Mouse (Mus musculus) forebrain, embryonic 10.5 days (tissue): ENCODE results near the gene Ppp1r26. TPM values are rescaled to one million over a fixed set of nuclear protein-coding genes. Genes with fewer than 3 reads are reported as not detected.
A peak's percentile ranks its signal among the peaks of the same experiment; 100 is the strongest.

Experiments
- DNase-seq: peaks from one replicate; pipeline ENCODE4 v3.0.0-alpha.2; 2017; ENCODE audit warnings: low spot score; ENCODE audit errors: extremely low spot score
- H3K27ac ChIP-seq: fragments of 300-500 bp; sonication (generic); 2 replicates; pipeline ENCODE4 v1.5.1; 2016; ENCODE audit warnings: mild to moderate bottlenecking
- H3K27me3 ChIP-seq: fragments of 300-500 bp; sonication (generic); 2 replicates; pipeline ENCODE4 v1.6.1; 2016; ENCODE audit warnings: mild to moderate bottlenecking; ENCODE audit not compliant: poor library complexity, severe bottlenecking
- H3K36me3 ChIP-seq: fragments of 300-500 bp; sonication (generic); replicated peaks from 2 replicates; pipeline ENCODE4 v1.6.1; 2016; ENCODE audit warnings: mild to moderate bottlenecking, moderate library complexity
- H3K4me1 ChIP-seq: fragments of 300-500 bp; sonication (generic); 2 replicates; pipeline ENCODE4 v1.6.1; 2016
- H3K4me3 ChIP-seq: fragments of 300-500 bp; sonication (generic); 2 replicates; pipeline ENCODE4 v1.5.1; 2016; ENCODE audit warnings: mild to moderate bottlenecking, moderate library complexity
- H3K9me3 ChIP-seq: fragments of 300-500 bp; sonication (generic); 2 replicates; pipeline ENCODE4 v1.6.1; 2016; ENCODE audit warnings: mild to moderate bottlenecking, moderate library complexity
- WGBS: fragments of 180-500 bp; shearing (Covaris S2); methylation state at CpG from one replicate; pipeline ENCODE4 v1.1.7; 2016; 5-methylcytosine and 5-hydroxymethylcytosine counted together
- polyA plus RNA-seq: library from polyadenylated mRNA; unstranded; fragments of >200 nt; fragmentation: Nextera tagmentation; extraction: Ambion mirVana; gene quantifications from 2 replicates; pipeline ENCODE4 v1.2.1, GENCODE M21; 2016

The Ppp1r26 gene
- 5.8 and 6.1 TPM in 2 replicates for polyA plus RNA-seq

DNA sequence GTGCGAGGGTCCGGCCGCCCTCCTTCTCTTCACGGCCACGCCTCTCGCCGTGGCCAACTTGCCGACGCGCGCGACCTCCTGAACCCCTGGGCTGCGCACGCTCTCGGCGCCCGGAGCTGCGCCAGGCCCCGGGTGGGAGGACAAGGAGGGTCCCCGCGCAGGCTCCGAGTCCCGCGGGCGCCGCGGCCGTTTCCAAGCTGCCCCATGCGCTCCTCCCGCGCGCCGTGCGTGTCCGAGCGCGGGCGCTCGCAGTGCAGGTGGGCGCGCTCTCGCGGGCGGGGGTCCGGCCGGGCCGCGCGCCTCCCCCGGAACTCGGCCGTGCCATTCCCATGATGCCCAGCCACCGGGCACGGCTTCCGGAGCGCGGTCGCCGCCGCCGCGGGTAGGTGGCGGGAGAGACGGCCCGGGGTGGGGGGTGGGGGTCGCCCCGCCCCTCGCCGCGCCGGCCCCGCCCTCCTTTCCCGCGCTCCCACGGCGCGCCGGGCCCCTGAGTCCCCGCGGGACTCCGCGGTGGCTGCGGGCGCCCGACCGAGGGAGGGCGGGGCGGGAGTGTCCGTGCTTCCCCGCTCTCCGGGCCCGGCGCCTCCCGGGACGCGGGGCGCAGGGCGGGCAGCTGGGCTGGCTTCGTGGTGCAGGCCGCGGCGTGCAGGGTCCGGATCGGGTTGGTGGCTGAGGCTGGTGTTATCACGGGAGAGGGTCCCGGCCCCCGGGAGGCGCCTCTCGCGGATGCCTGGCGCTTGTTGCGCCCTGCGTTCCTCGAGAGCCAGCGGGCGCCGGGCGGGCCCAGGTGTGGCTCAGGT is at the start of gene Ppp1r26:
Ppp1r26 (plus strand) TSS at position 286 of the 800 bp plus-strand sequence.
- H3K27ac ChIP-seq: peak within 1 kb of the TSS; percentile 92

GRCm38 (mm10) chr2:28396928-28397327 is 49.7 kb upstream of the Ppp1r26 start:
- no peak for DNase-seq
- H3K36me3 ChIP-seq: no peaks in the 10 kb centered on the region
- 80% methylated on average over 2 of the region's 2 CpGs for WGBS
- no peaks in the 10 kb centered on the region for H3K9me3 ChIP-seq
- peaks cover 7% of the 10 kb centered on the region for H3K4me1 ChIP-seq
- H3K4me3 ChIP-seq: no peak overlapping the region
- H3K27ac ChIP-seq: no peak overlapping the region
- no peaks in the 10 kb centered on the region for H3K27me3 ChIP-seq

More for the DNA sequence above, at the start of gene Ppp1r26:
- WGBS: under 1% methylated on average over 93 of the region's 118 CpGs
- peaks cover 25% of the 10 kb centered on the region for H3K4me1 ChIP-seq
- no peaks in the 10 kb centered on the region for H3K9me3 ChIP-seq
- peak within 1 kb of the TSS; percentile 83 for H3K4me3 ChIP-seq
- peaks cover 19% of the 10 kb centered on the region for H3K36me3 ChIP-seq
- peak; percentile 27 for DNase-seq
- peaks cover 37% of the 10 kb centered on the region for H3K27me3 ChIP-seq

DNA sequence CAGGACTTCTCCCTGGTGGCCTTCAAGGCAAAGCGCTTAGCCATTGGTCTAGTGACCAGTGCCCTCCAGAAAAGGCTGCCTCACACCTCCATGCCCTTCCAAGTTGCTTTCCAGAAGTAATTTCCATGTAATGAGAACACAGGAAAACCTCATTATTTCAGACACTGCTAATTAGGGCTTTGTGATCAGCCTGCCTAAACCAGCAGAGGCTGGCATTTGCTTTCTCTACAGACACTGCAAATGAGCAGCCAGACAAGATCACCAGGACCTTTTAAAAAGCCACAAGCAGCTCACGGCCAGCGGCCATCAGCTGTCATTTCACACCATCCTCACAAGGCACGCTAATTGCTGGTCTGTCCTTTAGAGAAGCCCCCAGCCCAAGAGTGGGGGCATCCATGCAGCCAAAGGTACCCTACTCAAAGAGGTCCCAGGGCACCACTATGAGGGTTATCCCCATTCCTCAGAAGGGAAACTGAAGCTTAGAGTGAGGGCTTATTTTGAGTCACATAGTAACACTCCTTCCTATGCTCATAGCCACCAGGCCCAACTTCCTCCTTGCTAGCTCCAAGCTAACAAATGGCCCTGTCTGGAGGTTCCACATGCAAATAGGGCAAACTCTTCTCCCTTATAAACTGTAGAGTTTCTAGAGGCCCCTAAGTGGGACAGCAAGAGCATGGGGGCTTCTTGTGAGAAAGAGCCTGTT is 49.0 kb upstream of the Ppp1r26 start:
- H3K27ac ChIP-seq: no peak overlapping the region
- no peaks in the 10 kb centered on the region for H3K27me3 ChIP-seq
- DNase-seq: no peak
- no peaks in the 10 kb centered on the region for H3K36me3 ChIP-seq
- WGBS: 60% methylated on average over 4 of the region's 4 CpGs
- H3K4me1 ChIP-seq: peaks cover 7% of the 10 kb centered on the region
- H3K9me3 ChIP-seq: no peaks in the 10 kb centered on the region
- H3K4me3 ChIP-seq: no peak overlapping the region

DNA sequence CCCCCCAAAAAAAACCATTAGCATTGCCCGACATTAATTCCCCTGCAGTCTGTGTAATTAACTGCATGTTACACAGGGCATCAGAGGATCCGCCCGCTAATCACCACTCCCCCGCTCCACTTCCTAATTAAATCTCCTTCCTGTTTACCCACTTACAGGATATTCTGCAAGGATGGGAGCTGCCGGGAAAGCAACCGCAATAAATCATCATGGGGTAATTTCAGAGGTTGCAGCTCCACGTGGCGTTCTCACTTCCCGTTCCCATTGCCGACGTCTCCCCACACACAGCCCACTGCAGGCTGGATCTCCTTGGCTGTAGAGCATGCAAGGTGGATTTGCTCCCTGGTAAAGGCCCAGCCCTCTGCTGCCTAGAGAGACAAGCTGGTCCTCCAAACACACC is 45.0 kb upstream of the Ppp1r26 start:
- no peaks in the 10 kb centered on the region for H3K36me3 ChIP-seq
- WGBS: 77% methylated on average over 11 of the region's 11 CpGs
- peaks cover 7% of the 10 kb centered on the region for H3K4me1 ChIP-seq
- no peak overlapping the region for H3K4me3 ChIP-seq
- H3K27ac ChIP-seq: no peak overlapping the region
- DNase-seq: no peak
- no peaks in the 10 kb centered on the region for H3K9me3 ChIP-seq
- no peaks in the 10 kb centered on the region for H3K27me3 ChIP-seq

GRCm38 (mm10) chr2:28402128-28402527 is 44.5 kb upstream of the Ppp1r26 start:
- Histone ChIP-seq H3K27ac (no peak overlapping the region), H3K4me1 (peaks cover 7% of the 10 kb centered on the region), H3K4me3 (no peak overlapping the region), H3K36me3 (no peaks in the 10 kb centered on the region), H3K27me3 (no peaks in the 10 kb centered on the region), H3K9me3 (no peaks in the 10 kb centered on the region)
- DNase-seq: no peak

- H3K27ac ChIP-seq: no peak overlapping the region
- H3K4me1 ChIP-seq: peaks cover 9% of the 10 kb centered on the region
- DNase-seq: no peak
- H3K27me3 ChIP-seq: no peaks in the 10 kb centered on the region
- H3K9me3 ChIP-seq: no peaks in the 10 kb centered on the region
- no peaks in the 10 kb centered on the region for H3K36me3 ChIP-seq
- 76% methylated on average over 7 of the region's 7 CpGs for WGBS
- no peak overlapping the region for H3K4me3 ChIP-seq
These were observed 38.8 kb upstream of the Ppp1r26 start for GRCm38 (mm10) chr2:28407796-28408195.

GRCm38 (mm10) chr2:28409144-28409543 is 37.5 kb upstream of the Ppp1r26 start:
- Histone ChIP-seq H3K9me3 (no peaks in the 10 kb centered on the region), H3K27ac (no peak overlapping the region), H3K27me3 (no peaks in the 10 kb centered on the region), H3K4me3 (no peak overlapping the region), H3K36me3 (no peaks in the 10 kb centered on the region), H3K4me1 (peaks cover 9% of the 10 kb centered on the region)
- 93% methylated on average over 4 of the region's 4 CpGs for WGBS
- DNase-seq: no peak

DNA sequence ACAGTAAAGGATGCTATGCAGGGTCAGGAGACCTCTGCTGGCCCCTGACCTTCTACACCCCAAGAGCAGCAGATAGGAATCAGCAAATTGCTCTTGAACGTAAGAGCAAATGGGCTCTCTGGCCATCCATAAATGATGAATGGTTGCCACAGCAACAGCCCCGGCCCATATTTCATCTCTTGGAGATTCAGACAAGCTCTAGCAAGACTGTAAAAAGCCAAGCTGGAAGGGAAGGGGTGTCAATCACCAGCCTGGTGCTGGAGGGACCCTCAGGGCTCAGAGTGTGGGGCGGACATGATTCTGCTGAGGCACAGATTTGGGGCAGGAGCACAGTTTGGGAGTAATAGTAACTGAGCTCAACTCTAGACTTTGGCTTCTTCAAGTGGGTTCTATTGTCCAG is 37.0 kb upstream of the Ppp1r26 start:
- WGBS: 78% methylated on average over 3 of the region's 3 CpGs
- Histone ChIP-seq H3K27me3 (no peaks in the 10 kb centered on the region), H3K36me3 (no peaks in the 10 kb centered on the region), H3K4me1 (peaks cover 9% of the 10 kb centered on the region), H3K27ac (no peak overlapping the region), H3K4me3 (no peak overlapping the region), H3K9me3 (no peaks in the 10 kb centered on the region)
- no peak for DNase-seq

- H3K4me3 ChIP-seq: no peak overlapping the region
- peaks cover 21% of the 10 kb centered on the region for H3K4me1 ChIP-seq
- H3K27me3 ChIP-seq: no peaks in the 10 kb centered on the region
- 87% methylated on average over 6 of the region's 6 CpGs for WGBS
- H3K27ac ChIP-seq: no peak overlapping the region
- H3K36me3 ChIP-seq: no peaks in the 10 kb centered on the region
- H3K9me3 ChIP-seq: no peaks in the 10 kb centered on the region
- no peak for DNase-seq
These were observed 33.7 kb upstream of the Ppp1r26 start for GRCm38 (mm10) chr2:28412936-28413335.

DNA sequence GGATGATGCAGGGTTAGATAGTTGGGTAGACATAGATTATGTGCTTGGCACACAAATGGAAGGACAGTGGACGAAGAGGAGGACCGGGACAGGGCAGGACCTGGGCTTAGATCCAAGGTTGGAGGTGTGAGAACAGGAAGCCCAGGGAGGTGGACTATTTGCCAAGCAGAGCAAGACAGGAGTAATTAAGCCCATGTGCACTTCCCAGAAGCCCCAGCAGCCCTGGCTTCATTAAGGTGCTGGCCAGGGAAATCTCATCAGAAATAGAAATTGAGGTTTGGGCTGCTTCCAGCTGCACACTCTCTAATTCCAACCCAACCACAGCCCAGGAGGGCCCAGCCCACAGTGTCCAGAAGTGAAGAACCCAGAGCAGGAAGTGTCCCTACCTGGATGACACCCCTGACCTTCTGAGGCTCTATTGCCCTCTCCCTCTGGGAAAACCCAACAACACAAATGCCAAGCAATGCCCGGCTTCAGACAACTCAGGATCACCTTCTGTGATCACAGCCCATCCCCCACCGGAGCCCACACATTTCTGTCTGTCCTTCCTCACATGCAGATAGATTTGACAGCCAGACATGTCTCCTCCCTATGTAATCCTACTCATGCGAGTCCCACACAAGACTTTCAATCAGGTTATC is 32.4 kb upstream of the Ppp1r26 start:
- WGBS: 86% methylated on average over 5 of the region's 5 CpGs

DNA sequence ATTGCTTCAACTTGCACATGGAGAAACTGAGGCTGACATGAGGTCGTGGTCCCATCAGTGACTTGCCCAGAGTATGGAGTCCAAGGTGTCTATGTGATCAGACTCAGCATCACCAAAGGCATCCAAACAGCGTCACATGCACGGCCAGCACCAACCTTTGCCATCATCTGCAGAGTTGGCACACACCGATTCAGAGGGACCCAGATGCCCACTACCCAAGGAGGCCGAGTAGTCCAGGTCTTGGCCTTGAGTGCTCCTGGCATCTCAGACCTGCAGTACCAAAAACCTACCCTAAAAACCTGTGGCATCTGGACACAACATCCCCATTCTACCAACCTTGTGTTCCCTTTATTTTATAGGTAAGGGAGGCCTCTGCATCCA is 31.9 kb upstream of the Ppp1r26 start:
- Histone ChIP-seq H3K27me3 (0 out of 2 replicates have a peak, but pooled peaks cover 3% of the 10 kb centered on the region), H3K27ac (no peak overlapping the region), H3K9me3 (no peaks in the 10 kb centered on the region), H3K4me1 (peaks cover 18% of the 10 kb centered on the region), H3K4me3 (no peak overlapping the region), H3K36me3 (no peaks in the 10 kb centered on the region)
- no peak for DNase-seq
- WGBS: 92% methylated on average over 5 of the region's 5 CpGs

More for the DNA sequence above, 32.4 kb upstream of the Ppp1r26 start:
- no peak overlapping the region for H3K4me3 ChIP-seq
- H3K9me3 ChIP-seq: no peaks in the 10 kb centered on the region
- 0 out of 2 replicates have a peak, but pooled peaks cover 3% of the 10 kb centered on the region for H3K27me3 ChIP-seq
- no peak overlapping the region for H3K27ac ChIP-seq
- no peak for DNase-seq
- peaks cover 23% of the 10 kb centered on the region for H3K4me1 ChIP-seq
- no peaks in the 10 kb centered on the region for H3K36me3 ChIP-seq

GRCm38 (mm10) chr2:28415387-28416024 is 31.1 kb upstream of the Ppp1r26 start:
- WGBS: 83% methylated on average over 10 of the region's 10 CpGs
- Histone ChIP-seq H3K36me3 (no peaks in the 10 kb centered on the region), H3K4me1 (peaks cover 18% of the 10 kb centered on the region), H3K27ac (0 out of 2 replicates have a peak overlapping the region, but pooled peaks have one; percentile 45), H3K27me3 (0 out of 2 replicates have a peak, but pooled peaks cover 3% of the 10 kb centered on the region), H3K9me3 (no peaks in the 10 kb centered on the region), H3K4me3 (no peak overlapping the region)
- no peak for DNase-seq
